In genomic region chr7:71348922-71349321, GRCm38 (mm10) we compare ENCODE assay signal across 20 mouse cellular contexts. TPM values are rescaled to one million over a fixed set of nuclear protein-coding genes. Genes with fewer than 3 reads are reported as not detected.
"Had no signal": no experiment of that assay in that cellular context is flagged by ENCODE, and none has a peak within 500 bp of the region (broad histone marks: within the 10 kb centered on the region; RNA-seq: fewer than 3 reads in every experiment).

No protein-coding gene starts in this region.

- H3K27ac ChIP-seq: intestine, embryonic 15.5 days; limb, embryonic 12.5 days; limb, embryonic 15.5 days; liver, embryonic 14.5 days; stomach, embryonic 15.5 days had no signal

- H3K9me3 ChIP-seq: intestine, embryonic 15.5 days; limb, embryonic 12.5 days; limb, embryonic 15.5 days; stomach, embryonic 15.5 days had no signal

- H3K36me3 ChIP-seq: intestine, embryonic 15.5 days; limb, embryonic 12.5 days; limb, embryonic 15.5 days; stomach, embryonic 15.5 days had no signal

- H3K4me2 ChIP-seq: intestine, embryonic 15.5 days; limb, embryonic 12.5 days; limb, embryonic 15.5 days; liver, embryonic 11.5 days; midbrain, embryonic 11.5 days; stomach, embryonic 15.5 days had no signal

- DNase-seq: kidney, adult 11 months; kidney, adult 9 months; kidney, postnatal 10 days; kidney, postnatal 4 days; left cerebral cortex, postnatal 4 days; midbrain, embryonic 14.5 days; right cerebral cortex, postnatal 14 days; spleen, adult 18-20 months; thymus, postnatal 25 days had no signal

- H3K9ac ChIP-seq: intestine, embryonic 15.5 days; limb, embryonic 12.5 days; limb, embryonic 15.5 days; liver, embryonic 14.5 days; stomach, embryonic 15.5 days had no signal

- ATAC-seq: intestine, embryonic 15.5 days had no signal

- H3K4me3 ChIP-seq: intestine, embryonic 15.5 days; limb, embryonic 12.5 days; limb, embryonic 15.5 days; stomach, embryonic 15.5 days had no signal

- H3K27me3 ChIP-seq: intestine, embryonic 15.5 days; limb, embryonic 15.5 days; stomach, embryonic 15.5 days had no signal

- H3K4me1 ChIP-seq: intestine, embryonic 15.5 days; limb, embryonic 15.5 days; stomach, embryonic 15.5 days had no signal

RNA-seq across cellular contexts. Expression of gene Gm10295, which starts 2.4 kb away (rescaled TPM):
- polyA plus RNA-seq: intestine, embryonic 15.5 days; limb, embryonic 12.5 days; limb, embryonic 15.5 days; liver, embryonic 11.5 days; liver, embryonic 14.5 days; midbrain, embryonic 14.5 days; midbrain, postnatal 0 days; neural tube, embryonic 11.5 days; neural tube, embryonic 14.5 days; stomach, embryonic 15.5 days; thymus, postnatal 0 days had no signal
